Mouse (Mus musculus) limb, embryonic 11.5 days (tissue): ENCODE measurements at regions not wholly inside any gene's neighbourhood (a gene's known extent, or its start where the extent isn't known, plus 50 kb on each side); places are given as distances from the start of the nearest gene placed in this dataset.
A peak's percentile ranks its signal among the peaks of the same experiment; 100 is the strongest.

Source experiments
- ATAC-seq: fragments of 200-750 bp; cut with Nextera tagmentation; 2 replicates; pipeline ENCODE4 v1.8.0; 2017; ENCODE audit warnings: low read depth; ENCODE audit not compliant: insufficient number of reproducible peaks, low FRiP score, low TSS enrichment
- DNase-seq: peaks from one replicate; pipeline ENCODE4 v3.0.0-alpha.2; 2015; ENCODE audit warnings: low spot score
- H3K27ac ChIP-seq: fragments of 300-500 bp; sonication (generic); replicated peaks from 2 replicates; pipeline ENCODE4 v1.5.1; 2014; ENCODE audit warnings: low read depth, mild to moderate bottlenecking, low read length
- H3K27me3 ChIP-seq: fragments of 300-500 bp; sonication (generic); 2 replicates; pipeline ENCODE4 v1.6.1; 2014; ENCODE audit warnings: mild to moderate bottlenecking, low read length, mixed read lengths; ENCODE audit not compliant: control insufficient read depth, insufficient read depth
- H3K36me3 ChIP-seq: fragments of 300-500 bp; sonication (generic); 2 replicates; pipeline ENCODE4 v1.6.1; 2014; ENCODE audit warnings: mild to moderate bottlenecking, low read length, moderate library complexity, mixed read lengths; ENCODE audit not compliant: control insufficient read depth, insufficient read depth
- H3K4me1 ChIP-seq: fragments of 300-500 bp; sonication (generic); 2 replicates; pipeline ENCODE4 v1.6.1; 2014; ENCODE audit warnings: low read length, mixed read lengths; ENCODE audit not compliant: control insufficient read depth, insufficient read depth
- H3K4me2 ChIP-seq: fragments of 300-500 bp; sonication (generic); 2 replicates; pipeline ENCODE4 v1.6.1; 2014; ENCODE audit warnings: low read depth, mild to moderate bottlenecking, moderate library complexity; ENCODE audit not compliant: severe bottlenecking
- H3K4me3 ChIP-seq: fragments of 300-500 bp; sonication (generic); 2 replicates; pipeline ENCODE4 v1.5.1; 2014; ENCODE audit warnings: low read depth, low read length
- H3K9ac ChIP-seq: fragments of 300-500 bp; sonication (generic); 2 replicates; pipeline ENCODE4 v1.6.1; 2014; ENCODE audit warnings: mild to moderate bottlenecking, low read length
- H3K9me3 ChIP-seq: fragments of 300-500 bp; sonication (generic); 2 replicates; pipeline ENCODE4 v1.6.1; 2016; ENCODE audit warnings: low read length; ENCODE audit not compliant: control insufficient read depth
- WGBS: fragments of 180-500 bp; shearing (Covaris S2); extraction: QIAGEN DNeasy Blood & Tissue Kit; methylation state at CpG from one replicate; pipeline ENCODE4 v1.1.7; 2014; 5-methylcytosine and 5-hydroxymethylcytosine counted together

- 81% methylated on average over 10 of the region's 10 CpGs for WGBS
- Histone ChIP-seq H3K36me3 (no peaks in the 10 kb centered on the region), H3K4me1 (no peaks in the 10 kb centered on the region; the same call in 1 of the 2 replicates), H3K27ac (no peak overlapping the region), H3K9me3 (no peaks in the 10 kb centered on the region), H3K4me2 (no peak overlapping the region), H3K4me3 (no peak overlapping the region), H3K9ac (no peak overlapping the region), H3K27me3 (no peaks in the 10 kb centered on the region)
- ATAC-seq = no peak
- no peak for DNase-seq
Measured at GRCm38 (mm10) chr4:149844971-149845370, 70.9 kb upstream of the Slc25a33 start.

- H3K27me3 ChIP-seq = no peaks in the 10 kb centered on the region
- no peak for DNase-seq
- no peaks in the 10 kb centered on the region for H3K9me3 ChIP-seq
- no peak overlapping the region for H3K4me2 ChIP-seq
- no peaks in the 10 kb centered on the region for H3K36me3 ChIP-seq
- no peak overlapping the region for H3K27ac ChIP-seq
- no peak overlapping the region for H3K9ac ChIP-seq
- no peak for ATAC-seq
- no peak overlapping the region for H3K4me3 ChIP-seq
- H3K4me1 ChIP-seq = no peaks in the 10 kb centered on the region; the same call in 1 of the 2 replicates
- WGBS = 46% methylated on average over 10 of the region's 10 CpGs
Measured at GRCm38 (mm10) chr4:149843736-149844135, 69.7 kb upstream of the Slc25a33 start.

- 87% methylated on average over 7 of the region's 7 CpGs for WGBS
- Histone ChIP-seq H3K9me3 (no peaks in the 10 kb centered on the region), H3K4me3 (no peak overlapping the region), H3K27me3 (no peaks in the 10 kb centered on the region), H3K4me2 (no peak overlapping the region), H3K9ac (no peak overlapping the region), H3K27ac (no peak overlapping the region), H3K36me3 (no peaks in the 10 kb centered on the region), H3K4me1 (no peaks in the 10 kb centered on the region; the same call in 1 of the 2 replicates)
- ATAC-seq (no peak), DNase-seq (no peak)
Measured at GRCm38 (mm10) chr4:149842906-149843305, 68.8 kb upstream of the Slc25a33 start.

GRCm38 (mm10) chr4:149841856-149842255 is 67.8 kb upstream of the Slc25a33 start:
- Histone ChIP-seq H3K27me3 (no peaks in the 10 kb centered on the region), H3K4me2 (no peak overlapping the region), H3K4me1 (no peaks in the 10 kb centered on the region; the same call in 1 of the 2 replicates), H3K36me3 (no peaks in the 10 kb centered on the region), H3K27ac (no peak overlapping the region), H3K9me3 (no peaks in the 10 kb centered on the region), H3K9ac (no peak overlapping the region), H3K4me3 (no peak overlapping the region)
- WGBS = 68% methylated on average over 6 of the region's 6 CpGs
- no peak for ATAC-seq
- DNase-seq = peak; percentile 54

- no peak overlapping the region for H3K9ac ChIP-seq
- no peak overlapping the region for H3K27ac ChIP-seq
- no peak for DNase-seq
- ATAC-seq = no peak
- no peaks in the 10 kb centered on the region for H3K36me3 ChIP-seq
- no peak overlapping the region for H3K4me2 ChIP-seq
- H3K9me3 ChIP-seq = no peaks in the 10 kb centered on the region
- H3K27me3 ChIP-seq = no peaks in the 10 kb centered on the region
- H3K4me1 ChIP-seq = no peaks in the 10 kb centered on the region; the same call in 1 of the 2 replicates
- no peak overlapping the region for H3K4me3 ChIP-seq
- WGBS = 81% methylated on average over 12 of the region's 12 CpGs
Measured at GRCm38 (mm10) chr4:149840511-149841292, 66.6 kb upstream of the Slc25a33 start.

- no peaks in the 10 kb centered on the region for H3K9me3 ChIP-seq
- no peak overlapping the region for H3K4me2 ChIP-seq
- DNase-seq (peak; percentile 69), ATAC-seq (peak; percentile 59; the same call in 1 of the 2 replicates)
- no peaks in the 10 kb centered on the region for H3K27me3 ChIP-seq
- H3K36me3 ChIP-seq = no peaks in the 10 kb centered on the region
- no peak overlapping the region for H3K27ac ChIP-seq
- H3K9ac ChIP-seq = no peak overlapping the region
- H3K4me1 ChIP-seq = no peaks in the 10 kb centered on the region
- WGBS = 8% methylated on average over 3 of the region's 3 CpGs
- H3K4me3 ChIP-seq = no peak overlapping the region
Measured at GRCm38 (mm10) chr4:149838682-149839081, 64.6 kb upstream of the Slc25a33 start.

GRCm38 (mm10) chr4:149834646-149835156 is 60.6 kb upstream of the Slc25a33 start:
- Histone ChIP-seq H3K27ac (no peak overlapping the region), H3K36me3 (no peaks in the 10 kb centered on the region), H3K4me1 (peaks cover 16% of the 10 kb centered on the region), H3K4me3 (no peak overlapping the region), H3K27me3 (no peaks in the 10 kb centered on the region), H3K9me3 (no peaks in the 10 kb centered on the region), H3K9ac (no peak overlapping the region), H3K4me2 (no peak overlapping the region)
- no peak for DNase-seq
- ATAC-seq = no peak
- 81% methylated on average over 9 of the region's 9 CpGs for whole genome bisulfite sequencing

GRCm38 (mm10) chr4:149832446-149833101 is 58.5 kb upstream of the Slc25a33 start:
- H3K9ac ChIP-seq = no peak overlapping the region; the same call in 1 of the 2 replicates
- H3K4me1 ChIP-seq = peaks cover 16% of the 10 kb centered on the region
- H3K4me2 ChIP-seq = no peak overlapping the region
- 0 out of 2 replicates have a peak, but pooled peaks cover 2% of the 10 kb centered on the region for H3K9me3 ChIP-seq
- WGBS = 35% methylated on average over 10 of the region's 10 CpGs
- no peak for ATAC-seq
- H3K27ac ChIP-seq = no peak overlapping the region
- H3K27me3 ChIP-seq = no peaks in the 10 kb centered on the region
- no peak for DNase-seq
- H3K36me3 ChIP-seq = no peaks in the 10 kb centered on the region
- H3K4me3 ChIP-seq = no peak overlapping the region
